Mouse (Mus musculus): ENCODE data around the gene Cox5a.

The Cox5a gene

DNA sequence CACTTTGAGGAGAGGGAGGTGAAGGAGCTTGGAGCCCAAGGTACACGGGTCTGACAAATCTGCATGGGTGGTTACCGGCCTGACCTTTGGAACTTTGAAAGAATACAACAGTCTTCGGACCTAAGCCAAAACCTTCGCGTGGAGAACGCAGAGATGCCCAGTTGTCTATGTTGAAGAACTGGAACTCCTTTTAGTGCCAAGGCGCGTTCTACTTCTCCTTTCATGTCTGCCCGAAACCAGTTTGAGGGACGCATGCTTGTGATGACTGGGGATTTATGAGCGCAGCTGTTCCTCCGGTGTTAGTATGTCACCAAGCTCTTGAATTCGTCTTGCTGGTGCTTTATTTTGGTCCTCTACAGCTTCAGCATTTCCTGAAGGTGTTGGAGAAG is 40.6 kb downstream of the Cox5a start:
- DNase-seq (ENCODE audit: low read depth, low spot score) = no peak

DNA sequence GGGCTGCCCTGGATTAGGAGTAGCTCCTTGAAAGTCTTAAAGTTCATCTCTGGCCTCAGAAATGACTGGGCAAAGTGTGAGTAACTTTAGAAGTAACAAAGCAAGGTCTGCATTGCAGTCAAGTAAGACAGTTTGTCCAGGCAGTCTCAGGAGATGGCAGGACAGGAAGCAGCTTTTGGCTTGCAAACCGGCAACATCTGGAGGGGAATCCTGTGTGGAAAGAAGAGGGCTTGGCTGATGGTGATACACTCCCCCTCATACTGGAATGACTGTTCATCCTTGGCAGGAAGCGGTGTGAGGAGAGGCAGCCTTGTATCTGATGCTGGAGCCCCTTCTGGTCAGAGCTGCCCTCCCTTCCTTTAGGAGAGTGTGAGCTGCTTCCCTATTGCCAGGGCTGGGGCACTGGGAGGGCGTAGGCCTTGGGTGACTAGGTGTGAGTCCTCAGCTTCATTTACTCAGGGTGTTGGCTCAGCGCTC is 41.9 kb downstream of the Cox5a start:
- DNase-seq (ENCODE audit: low read depth, low spot score) = no peak

- DNase-seq (ENCODE audit: low read depth, low spot score) = no peak
These were observed 43.5 kb downstream of the Cox5a start for GRCm38 (mm10) chr9:57564609-57565008.

- no peak for DNase-seq (ENCODE audit: low read depth, low spot score)
These were observed 44.7 kb downstream of the Cox5a start for GRCm38 (mm10) chr9:57565741-57566221.

DNA sequence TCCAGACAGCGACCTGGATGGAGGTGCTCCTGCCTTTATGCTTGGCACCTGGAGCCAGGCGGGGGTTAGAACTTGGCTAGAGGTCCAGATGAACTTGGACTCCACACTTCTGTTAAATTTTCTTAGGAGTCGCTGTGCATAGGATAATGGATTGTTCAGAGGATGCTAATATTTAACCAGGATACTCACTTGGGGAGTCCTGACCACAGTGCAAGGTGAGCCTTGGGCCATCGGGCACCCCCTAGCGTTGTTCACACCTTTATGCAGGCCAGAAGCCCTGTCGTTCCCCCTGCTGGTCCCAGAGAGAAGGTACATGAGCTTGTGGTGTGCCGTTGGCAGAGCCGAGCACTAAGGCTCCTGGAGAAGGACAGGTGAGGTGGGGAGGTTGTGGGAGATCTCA is 45.8 kb downstream of the Cox5a start:
- DNase-seq (ENCODE audit: low read depth, low spot score) = no peak

- DNase-seq (ENCODE audit: low read depth, low spot score) = no peak
These were observed 47.4 kb downstream of the Cox5a start for GRCm38 (mm10) chr9:57568500-57568899.

- DNase-seq (ENCODE audit: low read depth, low spot score) = no peak
These were observed 53.3 kb downstream of the Cox5a start for GRCm38 (mm10) chr9:57574397-57574796.

- no peak for DNase-seq (ENCODE audit: low read depth, low spot score)
These were observed 54.5 kb downstream of the Cox5a start for GRCm38 (mm10) chr9:57575577-57575976.

GRCm38 (mm10) chr9:57577144-57577849 is 56.2 kb downstream of the Cox5a start:
- no peak for DNase-seq (ENCODE audit: low read depth, low spot score)

All from telencephalon, adult 2 months (tissue).